Mouse (Mus musculus) heart, adult 2 months (tissue): ENCODE data around the gene Flot1.

Experiments
- CTCF ChIP-seq: fragments of 200-600 bp; IDR thresholded peaks from 2 replicates; pipeline ENCODE4 v1.8.1; 2022; ENCODE audit warnings: antibody characterized with exemption, mild to moderate bottlenecking, moderate library complexity
- EP300 ChIP-seq: fragments of 200-500 bp; IDR thresholded peaks from 2 replicates; pipeline ENCODE4 v1.6.1; 2011; ENCODE audit warnings: low read depth, low read length, control low read depth; ENCODE audit not compliant: insufficient read depth
- POLR2A ChIP-seq: fragments of 200-500 bp; IDR thresholded peaks from 2 replicates; pipeline ENCODE4 v1.6.1; 2011; ENCODE audit warnings: mild to moderate bottlenecking, low read depth, low read length, control low read depth; ENCODE audit not compliant: insufficient read depth

DNA sequence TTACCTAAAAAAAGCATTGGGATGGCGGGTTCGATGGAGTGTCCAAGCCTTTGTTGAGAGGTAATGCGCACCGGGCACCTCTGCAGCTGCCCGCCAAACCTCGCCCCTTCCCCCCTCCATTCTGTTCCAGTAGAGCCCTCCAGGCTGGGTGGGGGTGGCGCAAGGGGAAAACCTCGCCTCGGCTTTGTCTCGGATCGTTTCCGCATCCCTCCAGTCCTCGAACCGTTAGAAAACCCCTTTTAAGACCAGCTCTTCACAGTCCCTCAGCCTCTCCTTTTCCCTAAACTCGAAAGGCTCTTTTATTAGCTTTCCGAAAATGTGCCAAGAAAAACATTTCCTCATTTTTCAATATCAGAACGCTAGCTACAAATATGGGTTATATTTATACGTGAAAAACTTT is 14.5 kb downstream of the Flot1 start:
- TF ChIP-seq CTCF (no peak), POLR2A (no peak), EP300 (no peak)
